Mouse (Mus musculus) cortical plate, adult 2 months (tissue): ENCODE results near the gene Polr2b. TPM values are rescaled to one million over a fixed set of nuclear protein-coding genes. Genes with fewer than 3 reads are reported as not detected.
A peak's percentile ranks its signal among the peaks of the same experiment; 100 is the strongest.

ENCODE experiments used
- H3K27ac ChIP-seq: fragments of 200-500 bp; 2 replicates; pipeline ENCODE4 v1.5.1; 2012; ENCODE audit warnings: low read length, control low read depth, inconsistent platforms; ENCODE audit not compliant: insufficient read depth
- H3K4me1 ChIP-seq: fragments of 200-500 bp; 2 replicates; pipeline ENCODE4 v1.6.1; 2011; ENCODE audit warnings: low read length; ENCODE audit not compliant: control insufficient read depth, insufficient read depth
- H3K4me3 ChIP-seq: fragments of 200-500 bp; 2 replicates; pipeline ENCODE4 v1.5.1; 2011; ENCODE audit warnings: mild to moderate bottlenecking, low read length, control low read depth; ENCODE audit not compliant: insufficient read depth
- CTCF ChIP-seq: fragments of 200-500 bp; IDR thresholded peaks from 2 replicates; pipeline ENCODE4 v1.5.1; 2011; ENCODE audit warnings: mild to moderate bottlenecking, control low read depth, low read length; ENCODE audit not compliant: insufficient read depth; ENCODE audit errors: extremely low read depth
- POLR2A ChIP-seq: fragments of 200-500 bp; IDR thresholded peaks from 2 replicates; pipeline ENCODE4 v1.6.1; 2011; ENCODE audit warnings: mild to moderate bottlenecking, low read length, control low read depth; ENCODE audit not compliant: insufficient read depth; ENCODE audit errors: extremely low read depth
- polyA plus RNA-seq: library from polyadenylated mRNA; depleted of rRNA; stranded (reverse); fragments of >200 nt; gene quantifications from 2 replicates; pipeline ENCODE4 v1.2.3, GENCODE M21; 2012

The Polr2b gene
- polyA plus RNA-seq, 1 experiment = 35.4 TPM

DNA sequence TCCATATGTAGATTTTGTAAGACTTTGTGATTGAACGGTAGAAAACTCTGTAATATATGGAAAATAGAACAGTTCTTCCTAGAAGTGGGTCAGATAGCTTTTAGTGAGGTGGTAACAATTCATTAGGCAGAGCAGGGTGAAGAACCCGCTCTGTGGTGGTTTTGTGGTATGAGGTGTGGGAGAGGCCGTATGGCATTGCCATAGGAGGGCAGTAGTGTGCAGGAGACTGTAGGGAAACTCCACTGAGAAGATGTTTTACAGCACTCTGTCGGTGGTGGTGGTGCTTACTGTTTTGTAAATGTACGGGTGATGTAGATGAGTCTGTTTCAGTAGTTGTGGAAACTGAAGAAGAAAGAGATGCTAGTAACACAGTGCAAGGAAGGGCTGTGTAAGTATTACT lies 20.2 kb downstream of the Polr2b start:
- H3K27ac ChIP-seq = no peak overlapping the region
- no peak overlapping the region for H3K4me3 ChIP-seq
- TF ChIP-seq CTCF (no peak), POLR2A (no peak)
- H3K4me1 ChIP-seq = no peaks in the 10 kb centered on the region

DNA sequence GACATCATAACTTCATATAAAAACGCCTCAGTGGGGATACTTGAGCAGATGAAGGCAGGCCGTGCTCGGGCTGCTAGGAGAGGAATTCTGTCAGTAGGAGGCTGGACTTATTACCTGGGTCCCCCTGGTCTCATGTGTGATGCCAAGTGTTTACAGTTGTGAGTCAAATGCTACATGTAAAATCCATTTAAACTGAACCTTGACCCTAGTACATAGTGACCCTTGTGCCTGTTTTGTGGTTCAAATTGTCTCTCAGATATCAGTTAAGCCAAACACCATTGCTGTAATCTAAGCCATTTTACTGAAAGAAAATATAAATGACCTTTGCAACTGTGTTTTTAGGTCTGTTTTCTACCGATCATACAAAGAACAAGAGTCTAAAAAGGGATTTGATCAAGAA lies 30.1 kb downstream of the Polr2b start:
- no peak overlapping the region for H3K27ac ChIP-seq
- H3K4me3 ChIP-seq = no peak overlapping the region
- TF ChIP-seq CTCF (no peak), POLR2A (no peak)
- H3K4me1 ChIP-seq = no peaks in the 10 kb centered on the region

- no peak overlapping the region for H3K27ac ChIP-seq
- H3K4me3 ChIP-seq = no peak overlapping the region
- no peaks in the 10 kb centered on the region for H3K4me1 ChIP-seq
- TF ChIP-seq CTCF (no peak), POLR2A (no peak)
Measured at GRCm38 (mm10) chr5:77348901-77349300, 39.0 kb downstream of the Polr2b start.

GRCm38 (mm10) chr5:77349971-77350658 lies 40.2 kb downstream of the Polr2b start:
- no peak overlapping the region for H3K4me3 ChIP-seq
- H3K4me1 ChIP-seq = no peaks in the 10 kb centered on the region
- TF ChIP-seq CTCF = no peak
- no peak for TF ChIP-seq POLR2A

DNA sequence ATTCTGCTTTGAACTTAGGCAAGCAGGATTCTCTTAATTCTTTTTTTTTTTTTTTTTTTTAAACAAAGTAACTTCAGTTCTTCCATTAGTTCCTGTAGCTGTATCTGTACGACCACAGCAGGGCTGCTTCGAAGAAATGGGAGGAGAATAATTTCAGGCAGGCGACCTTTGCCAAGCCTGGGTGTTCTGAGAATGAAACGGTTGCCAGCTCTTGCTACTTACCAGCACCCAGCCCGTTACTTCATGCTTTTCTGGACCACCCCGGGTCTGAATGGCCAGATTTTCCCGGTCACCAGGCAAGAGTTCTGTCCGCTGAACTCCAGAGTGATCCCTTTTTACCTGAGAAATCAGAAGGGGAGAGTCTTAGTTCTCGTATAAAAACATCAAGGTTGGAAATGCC lies 41.7 kb downstream of the Polr2b start:
- Histone ChIP-seq H3K27ac (no peak overlapping the region), H3K4me3 (no peak overlapping the region), H3K4me1 (no peaks in the 10 kb centered on the region)
- TF ChIP-seq CTCF (no peak), POLR2A (no peak)

More at GRCm38 (mm10) chr5:77349971-77350658, 40.2 kb downstream of the Polr2b start:
- H3K27ac ChIP-seq = no peak overlapping the region

DNA sequence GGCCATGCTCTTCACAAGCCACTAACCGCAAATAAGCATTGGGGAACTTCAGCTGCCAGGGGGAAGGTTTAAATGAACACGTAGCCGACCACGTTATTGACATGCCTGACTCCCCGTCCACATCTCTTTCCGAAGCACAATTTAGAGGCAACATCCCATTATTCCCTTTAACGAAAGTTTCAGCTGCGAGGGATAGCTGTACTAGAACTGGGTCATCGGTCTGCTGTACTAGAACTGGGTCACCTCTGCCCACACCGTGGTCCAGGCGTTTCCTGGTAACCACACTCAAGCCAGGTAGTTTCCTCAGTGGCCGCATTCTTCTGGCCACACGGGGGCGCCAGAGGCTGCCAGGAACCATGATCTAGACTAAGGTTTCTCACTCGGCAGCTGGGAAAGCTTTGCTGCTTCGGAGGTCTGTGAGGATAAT lies 44.4 kb downstream of the Polr2b start:
- TF ChIP-seq POLR2A = no peak
- TF ChIP-seq CTCF = peak; percentile 87
- Histone ChIP-seq H3K27ac (no peak overlapping the region), H3K4me1 (no peaks in the 10 kb centered on the region), H3K4me3 (peak overlapping the region; percentile 8)

DNA sequence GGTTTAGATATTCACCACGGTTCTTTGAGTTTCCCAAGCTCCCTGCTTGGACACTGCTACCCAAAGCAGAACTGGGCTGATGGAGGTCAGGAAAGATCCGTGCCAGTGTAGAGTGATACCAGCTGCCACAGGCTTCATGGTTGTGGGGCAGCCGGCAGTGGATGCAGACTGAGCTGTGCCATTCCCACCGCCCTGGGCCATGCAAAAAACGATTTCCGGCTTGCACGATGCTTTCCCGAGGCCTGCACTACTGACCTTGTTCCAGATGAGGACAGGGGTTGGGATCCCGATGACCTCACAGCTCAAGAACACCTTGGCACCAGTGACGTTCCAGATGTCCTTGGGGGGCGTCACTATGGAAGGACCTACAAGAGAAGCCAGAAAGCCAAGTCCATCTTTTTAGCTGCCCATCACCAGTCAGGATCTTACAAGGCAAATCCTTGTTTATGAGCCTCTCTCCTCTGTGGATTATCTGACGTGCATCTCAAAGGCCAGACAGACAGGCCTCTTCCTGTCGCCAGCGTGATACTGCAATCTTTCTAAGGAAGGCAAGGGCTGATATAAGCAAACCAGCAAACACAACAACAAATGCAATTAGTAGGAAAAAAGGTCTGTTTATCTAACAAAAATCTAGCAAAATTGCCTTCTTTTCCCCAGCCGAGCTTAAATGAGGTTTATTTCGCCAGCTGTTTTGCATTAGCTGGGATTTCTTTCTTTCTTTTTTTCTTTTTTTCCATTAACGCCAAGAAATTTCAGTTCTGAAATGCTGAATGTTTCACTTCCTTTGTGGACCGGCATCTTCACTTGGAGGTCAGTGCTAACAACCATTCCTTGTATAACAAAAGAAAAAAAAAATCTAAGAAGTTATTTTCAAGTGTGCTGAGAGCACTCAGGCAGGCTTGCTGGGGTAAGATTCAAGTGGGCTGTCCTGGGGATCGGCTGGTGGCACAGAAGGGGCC lies 45.6 kb downstream of the Polr2b start:
- Histone ChIP-seq H3K4me3 (no peak overlapping the region), H3K4me1 (no peaks in the 10 kb centered on the region), H3K27ac (no peak overlapping the region)
- TF ChIP-seq CTCF (no peak), POLR2A (no peak)

GRCm38 (mm10) chr5:77357405-77358149 lies 47.6 kb downstream of the Polr2b start:
- peak overlapping the region; percentile 12 for H3K4me3 ChIP-seq
- no peaks in the 10 kb centered on the region for H3K4me1 ChIP-seq
- peak overlapping the region; percentile 24; the same call in 1 of the 2 replicates for H3K27ac ChIP-seq
- TF ChIP-seq CTCF (no peak), POLR2A (no peak)

DNA sequence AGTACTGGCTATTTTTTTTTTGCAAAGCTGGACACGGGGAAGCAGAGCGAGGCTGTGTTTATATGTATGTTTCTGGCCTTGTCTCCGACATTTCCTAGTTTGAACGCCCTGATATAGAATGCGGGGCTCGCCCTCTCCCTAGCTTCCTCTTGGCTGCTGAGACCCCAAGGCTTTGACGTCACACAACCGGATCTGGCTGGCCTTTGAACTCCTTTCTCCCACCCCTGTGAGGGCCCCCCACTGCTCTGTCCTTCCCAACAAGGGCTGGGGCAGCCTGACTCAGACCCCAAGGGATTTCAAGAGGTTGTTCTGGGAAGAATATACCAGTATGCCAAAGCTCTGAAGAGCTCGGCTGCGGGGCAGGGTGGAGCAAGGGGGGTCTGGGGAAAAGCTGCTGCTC lies 48.4 kb downstream of the Polr2b start:
- Histone ChIP-seq H3K4me3 (no peak overlapping the region), H3K4me1 (no peaks in the 10 kb centered on the region), H3K27ac (0 out of 2 replicates have a peak overlapping the region, but pooled peaks have one; percentile 32)
- no peak for TF ChIP-seq CTCF
- TF ChIP-seq POLR2A = no peak

- H3K27ac ChIP-seq = no peak overlapping the region
- H3K4me1 ChIP-seq = peaks cover 3% of the 10 kb centered on the region; the same call in 1 of the 2 replicates
- no peak for TF ChIP-seq POLR2A
- no peak for TF ChIP-seq CTCF
- H3K4me3 ChIP-seq = no peak overlapping the region
Measured at GRCm38 (mm10) chr5:77359971-77360370, 50.0 kb downstream of the Polr2b start.
